Comparison of ENCODE assay signal across 13 mouse cellular contexts in genomic region chr5:5206012-5206411, GRCm38 (mm10).
DNase-seq lines count a peak whose midpoint lies in the region; ATAC-seq lines count a peak whose summit lies in the region.
"Had no signal": no experiment of that assay in that cellular context is flagged by ENCODE, and none has a peak within 500 bp of the region (broad histone marks: within the 10 kb centered on the region; RNA-seq: fewer than 3 reads in every experiment).

No protein-coding gene starts in this region.

- no peak overlapping the region for H3K27ac ChIP-seq in midbrain, embryonic 16.5 days (ENCODE audit: low read length)
- H3K27ac ChIP-seq in midbrain, embryonic 10.5 days (replicated peaks): no peak overlapping the region
- no peak overlapping the region for H3K27ac ChIP-seq in hindbrain, embryonic 14.5 days
- H3K27ac ChIP-seq in forebrain, embryonic 12.5 days: no peak overlapping the region
- H3K27ac ChIP-seq: limb, embryonic 15.5 days had no signal

- H3K9me3 ChIP-seq in midbrain, embryonic 16.5 days (replicated peaks; ENCODE audit: control insufficient read depth, low read length, poor library complexity, severe bottlenecking): no peaks in the 10 kb centered on the region
- no peaks in the 10 kb centered on the region for H3K9me3 ChIP-seq in midbrain, embryonic 10.5 days (replicated peaks)
- H3K9me3 ChIP-seq in hindbrain, embryonic 14.5 days (ENCODE audit: control insufficient read depth, low read length): no peaks in the 10 kb centered on the region
- no peaks in the 10 kb centered on the region for H3K9me3 ChIP-seq in forebrain, embryonic 12.5 days
- H3K9me3 ChIP-seq: heart, embryonic 10.5 days; limb, embryonic 15.5 days had no signal

- DNase-seq in midbrain, embryonic 10.5 days (ENCODE audit: low spot score): no peak
- DNase-seq in embryo, embryonic 11 days: peak; percentile 4
- peak; percentile 37 for DNase-seq in hindbrain, embryonic 14.5 days (ENCODE audit: low spot score)
- DNase-seq in splenic B cell, adult 2 months (ENCODE audit: low read depth, low spot score): peak; percentile 63
- DNase-seq in thymus, postnatal 14 days: no peak
- DNase-seq: kidney, postnatal 10 days; lung, adult 18-20 months; thymus, adult 2 months had no signal

- no peaks in the 10 kb centered on the region for H3K27me3 ChIP-seq in midbrain, embryonic 16.5 days (ENCODE audit: control insufficient read depth, insufficient read depth, low read depth, low read length)
- H3K27me3 ChIP-seq in midbrain, embryonic 10.5 days (ENCODE audit: low read depth, poor library complexity, severe bottlenecking): peaks cover 45% of the 10 kb centered on the region
- no peaks in the 10 kb centered on the region for H3K27me3 ChIP-seq in hindbrain, embryonic 14.5 days (ENCODE audit: control insufficient read depth, insufficient read depth, low read length)
- H3K27me3 ChIP-seq in splenic B cell, adult 2 months (ENCODE audit: control insufficient read depth, insufficient read depth, low read length, poor library complexity, severe bottlenecking): no peaks in the 10 kb centered on the region
- no peaks in the 10 kb centered on the region for H3K27me3 ChIP-seq in forebrain, embryonic 12.5 days
- H3K27me3 ChIP-seq: limb, embryonic 15.5 days had no signal

- no peaks in the 10 kb centered on the region for H3K36me3 ChIP-seq in midbrain, embryonic 16.5 days (ENCODE audit: control insufficient read depth, insufficient read depth, low read length)
- H3K36me3 ChIP-seq in midbrain, embryonic 10.5 days: no peaks in the 10 kb centered on the region
- no peaks in the 10 kb centered on the region for H3K36me3 ChIP-seq in hindbrain, embryonic 14.5 days (replicated peaks; ENCODE audit: control insufficient read depth, insufficient read depth)
- H3K36me3 ChIP-seq in splenic B cell, adult 2 months (ENCODE audit: control insufficient read depth, insufficient read depth, low read length, poor library complexity, severe bottlenecking): no peaks in the 10 kb centered on the region
- no peaks in the 10 kb centered on the region for H3K36me3 ChIP-seq in forebrain, embryonic 12.5 days (replicated peaks)
- H3K36me3 ChIP-seq: heart, embryonic 10.5 days; limb, embryonic 15.5 days had no signal

- H3K4me2 ChIP-seq in midbrain, embryonic 16.5 days (ENCODE audit: low read length): no peak overlapping the region
- no peak overlapping the region for H3K4me2 ChIP-seq in hindbrain, embryonic 14.5 days (replicated peaks)
- H3K4me2 ChIP-seq in forebrain, embryonic 12.5 days: no peak overlapping the region
- H3K4me2 ChIP-seq: limb, embryonic 15.5 days had no signal

- ATAC-seq in midbrain, embryonic 16.5 days: 0 out of 2 replicates have a peak, but pooled peaks have one; percentile 30
- ATAC-seq in hindbrain, embryonic 14.5 days (ENCODE audit: low FRiP score): peak; percentile 68; the same call in 1 of the 2 replicates
- no peak for ATAC-seq in forebrain, embryonic 12.5 days (ENCODE audit: low FRiP score)
- ATAC-seq: intestine, postnatal 0 days had no signal

- no peak overlapping the region for H3K9ac ChIP-seq in midbrain, embryonic 16.5 days (ENCODE audit: low read depth, low read length)
- H3K9ac ChIP-seq in hindbrain, embryonic 14.5 days: no peak overlapping the region
- H3K9ac ChIP-seq in forebrain, embryonic 12.5 days: no peak overlapping the region
- H3K9ac ChIP-seq: limb, embryonic 15.5 days had no signal

- WGBS in midbrain, embryonic 16.5 days: 50% methylated on average over 9 of the region's 9 CpGs
- 75% methylated on average over 9 of the region's 9 CpGs for WGBS in midbrain, embryonic 10.5 days
- WGBS in hindbrain, embryonic 14.5 days: 41% methylated on average over 9 of the region's 9 CpGs
- 79% methylated on average over 9 of the region's 9 CpGs for WGBS in forebrain, embryonic 12.5 days

- H3K4me1 ChIP-seq in midbrain, embryonic 16.5 days (ENCODE audit: control insufficient read depth, insufficient read depth, low read length): no peaks in the 10 kb centered on the region
- 0 out of 2 replicates have a peak, but pooled peaks cover 4% of the 10 kb centered on the region for H3K4me1 ChIP-seq in midbrain, embryonic 10.5 days
- no peaks in the 10 kb centered on the region for H3K4me1 ChIP-seq in hindbrain, embryonic 14.5 days (replicated peaks; ENCODE audit: control insufficient read depth, insufficient read depth, low read length)
- no peaks in the 10 kb centered on the region for H3K4me1 ChIP-seq in forebrain, embryonic 12.5 days

- no peak overlapping the region for H3K4me3 ChIP-seq in midbrain, embryonic 16.5 days (ENCODE audit: low read depth, low read length)
- no peak overlapping the region for H3K4me3 ChIP-seq in midbrain, embryonic 10.5 days
- H3K4me3 ChIP-seq in hindbrain, embryonic 14.5 days (replicated peaks; ENCODE audit: low read length): no peak overlapping the region
- no peak overlapping the region for H3K4me3 ChIP-seq in forebrain, embryonic 12.5 days (replicated peaks)
- H3K4me3 ChIP-seq: heart, embryonic 10.5 days; limb, embryonic 15.5 days had no signal

Comparison
In these comparisons a context has a peak if more than half of its experiments do, and no peak if none do; other contexts are left out.
1. DNase-seq: peak in embryo, embryonic 11 days (single experiment), hindbrain, embryonic 14.5 days (single experiment) and splenic B cell, adult 2 months (single experiment); none in midbrain, embryonic 10.5 days (single experiment) and thymus, postnatal 14 days (single experiment).